Mouse (Mus musculus): ENCODE measurements around the gene Pkd1l2.

Gene Pkd1l2

DNA sequence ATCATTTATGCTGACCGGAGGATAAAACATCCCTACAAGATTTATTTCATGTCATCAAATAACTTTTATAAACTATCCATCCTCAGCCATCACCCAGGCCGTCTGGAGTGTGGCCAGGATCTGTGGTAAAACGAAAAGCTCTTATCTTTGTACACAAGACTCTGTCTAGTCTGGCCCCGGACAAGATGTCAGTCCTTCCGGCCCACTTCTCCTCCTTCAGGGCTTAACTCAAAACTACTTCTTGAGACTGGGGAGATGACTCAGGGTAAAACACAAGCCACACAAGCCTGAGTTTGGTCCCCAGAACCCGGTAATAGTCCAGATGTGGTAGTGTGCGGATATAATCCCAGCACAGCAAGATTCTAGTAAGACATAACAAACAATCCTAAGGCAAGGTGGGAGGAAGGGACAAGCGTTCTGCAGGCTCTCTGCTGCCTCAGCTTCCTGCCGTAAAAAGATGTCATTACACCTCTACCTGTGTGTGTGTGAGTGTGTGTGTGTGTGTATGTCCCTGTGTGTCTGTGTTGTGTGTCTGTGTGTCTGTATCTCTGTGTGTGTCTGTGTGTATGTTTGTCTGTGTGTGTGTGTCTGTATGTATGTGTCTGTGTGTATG lies 804 bp upstream of the Pkd1l2 start:
- DNase-seq: no peak

DNA sequence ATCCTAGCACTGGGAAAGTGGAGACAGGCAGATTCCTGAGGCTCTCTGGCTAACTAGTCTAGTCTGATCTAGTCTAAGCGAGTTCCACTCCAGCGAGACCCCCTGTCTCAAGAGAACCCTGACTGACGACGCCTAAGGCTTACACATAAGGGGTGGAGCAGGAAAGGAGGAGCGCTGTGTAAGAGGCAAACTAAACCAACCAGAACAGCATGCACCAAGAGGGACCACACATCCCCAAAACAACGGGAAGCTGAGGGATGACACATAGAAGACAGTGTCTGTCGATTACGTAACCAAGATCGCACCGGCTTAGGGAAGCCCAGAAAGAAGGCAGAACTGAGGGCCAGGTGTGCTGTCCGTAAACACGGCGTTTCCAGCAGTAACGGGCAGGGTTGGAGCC lies 2.6 kb downstream of the Pkd1l2 start:
- DNase-seq: no peak

DNA sequence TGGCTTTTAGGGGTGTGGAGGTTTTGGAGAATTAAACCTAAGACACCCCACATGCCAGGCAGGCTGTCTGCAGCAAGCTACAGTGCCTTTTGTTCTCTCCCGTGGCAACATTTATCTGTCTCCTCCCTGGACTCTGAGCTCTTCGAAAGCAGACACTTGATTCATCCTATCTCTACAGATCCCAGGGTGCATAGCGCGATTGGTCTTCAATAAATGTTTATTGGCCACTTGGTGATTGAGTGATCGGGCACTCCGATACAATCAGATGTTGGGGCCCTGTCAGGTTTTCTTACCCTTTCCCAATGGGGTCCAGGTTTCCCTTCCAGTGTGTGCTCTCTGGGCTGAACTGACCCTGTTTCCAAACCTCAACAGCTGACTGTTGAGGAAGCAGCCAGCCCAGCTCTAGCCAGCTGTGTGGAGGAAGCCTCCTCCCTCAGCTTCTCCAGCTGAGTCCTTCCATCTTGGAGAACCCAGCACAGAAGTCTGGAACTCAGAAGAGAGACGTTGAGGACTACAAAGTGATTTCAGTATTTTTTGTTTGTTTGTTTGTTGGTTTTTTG lies 3.8 kb downstream of the Pkd1l2 start:
- DNase-seq: no peak

DNA sequence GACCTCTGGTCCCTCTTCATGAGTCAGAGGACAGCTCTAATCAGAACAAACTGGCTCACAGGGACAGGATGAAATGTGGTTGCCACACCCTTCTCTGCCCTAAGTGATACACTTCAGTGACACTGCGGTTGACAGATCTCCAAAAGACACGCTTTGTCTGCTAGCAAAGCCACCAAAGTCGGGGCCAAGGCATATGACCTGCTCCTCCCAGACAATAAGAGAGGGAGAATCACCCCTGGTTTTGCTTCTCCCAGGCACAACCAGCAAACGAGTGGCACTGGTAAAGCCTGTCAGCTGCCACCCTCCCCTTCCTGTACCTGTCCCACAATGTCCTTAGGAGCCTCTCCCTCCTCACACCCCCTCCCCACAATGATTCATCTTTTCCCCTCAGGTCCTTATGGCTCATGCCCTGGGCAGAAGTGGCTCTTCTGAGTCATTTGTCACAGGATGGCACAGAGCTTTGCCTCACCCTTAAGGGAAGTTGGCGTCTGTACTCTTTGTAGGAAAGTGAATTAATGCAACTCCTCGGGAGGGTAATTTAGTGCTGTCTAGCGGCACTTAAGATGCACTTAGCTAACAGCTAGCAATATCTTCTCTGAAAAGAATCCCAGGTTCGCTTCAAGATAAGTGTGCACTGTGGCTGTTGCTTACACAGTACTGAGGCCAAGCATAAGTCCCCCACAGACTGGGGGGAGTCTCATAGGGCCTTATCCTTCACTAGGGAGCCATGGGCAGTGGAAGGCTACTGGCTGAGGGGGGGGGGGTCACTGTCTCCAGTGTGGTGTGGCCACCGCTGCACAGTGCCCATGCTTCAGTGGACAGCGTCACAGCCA lies 7.7 kb downstream of the Pkd1l2 start:
- DNase-seq: no peak

- DNase-seq: peak; percentile 24
These were observed 12.5 kb downstream of the Pkd1l2 start for GRCm38 (mm10) chr8:117069708-117070107.

GRCm38 (mm10) chr8:117068294-117068693 lies 14.0 kb downstream of the Pkd1l2 start:
- DNase-seq: no peak

DNA sequence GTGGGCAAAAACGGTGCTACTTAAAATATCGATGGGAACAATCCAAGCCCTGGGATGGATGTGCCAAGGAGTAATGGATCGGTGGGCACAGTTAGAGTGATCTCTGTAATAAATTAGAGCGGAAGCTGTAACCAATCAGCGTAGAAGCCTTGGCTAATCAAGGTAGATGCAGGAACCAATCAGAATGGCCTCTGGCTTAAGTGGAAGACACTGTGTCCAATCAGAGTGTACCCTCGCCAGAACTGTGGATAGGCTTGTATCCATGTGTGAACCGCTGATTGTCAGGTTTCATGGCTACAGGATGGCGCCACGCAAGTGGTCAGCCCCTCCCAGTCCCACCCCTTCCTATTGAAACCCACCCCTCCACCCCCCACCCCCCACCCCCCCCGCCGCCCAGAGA lies 14.9 kb downstream of the Pkd1l2 start:
- no peak for DNase-seq

DNA sequence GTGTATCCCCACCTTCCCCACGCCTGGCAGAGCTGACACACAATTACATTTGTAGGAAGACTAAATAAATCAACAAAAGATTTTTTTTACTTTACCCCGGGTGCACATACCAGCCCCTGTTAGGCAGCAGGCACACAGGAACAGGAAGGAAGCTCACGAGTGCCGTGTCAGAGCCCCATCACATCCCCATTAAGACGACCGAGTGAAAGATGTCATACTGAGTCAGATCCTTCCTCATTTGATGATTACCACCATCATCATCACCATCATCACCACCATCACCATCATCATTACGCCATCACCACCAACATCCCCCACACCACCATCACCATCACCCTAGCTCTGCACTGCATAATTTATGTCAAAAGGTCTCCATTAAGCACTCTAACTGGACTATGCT lies 15.3 kb downstream of the Pkd1l2 start:
- no peak for DNase-seq

- peak; percentile 45 for DNase-seq
These were observed 20.9 kb downstream of the Pkd1l2 start for GRCm38 (mm10) chr8:117061180-117061880.

DNA sequence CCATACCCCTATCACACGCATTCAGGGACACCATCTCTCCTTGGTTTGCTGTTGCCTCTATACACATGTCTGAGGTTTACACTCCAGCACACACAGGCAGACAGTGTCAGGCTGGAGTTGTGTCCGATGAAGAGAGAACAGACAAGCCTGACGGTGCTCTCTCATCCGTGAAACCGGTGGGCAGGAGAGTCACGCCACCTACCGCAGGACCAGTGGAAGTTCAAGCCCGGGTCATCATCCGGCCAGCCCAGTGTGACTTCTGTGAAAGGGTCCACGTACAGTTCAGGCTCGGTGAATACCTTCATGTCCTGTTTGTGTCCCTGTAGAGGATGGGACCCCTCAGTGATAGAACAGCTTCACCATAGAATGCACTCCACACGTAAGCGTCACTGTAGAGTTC lies 21.9 kb downstream of the Pkd1l2 start:
- DNase-seq: no peak

GRCm38 (mm10) chr8:117059021-117059420 lies 23.2 kb downstream of the Pkd1l2 start:
- no peak for DNase-seq

DNA sequence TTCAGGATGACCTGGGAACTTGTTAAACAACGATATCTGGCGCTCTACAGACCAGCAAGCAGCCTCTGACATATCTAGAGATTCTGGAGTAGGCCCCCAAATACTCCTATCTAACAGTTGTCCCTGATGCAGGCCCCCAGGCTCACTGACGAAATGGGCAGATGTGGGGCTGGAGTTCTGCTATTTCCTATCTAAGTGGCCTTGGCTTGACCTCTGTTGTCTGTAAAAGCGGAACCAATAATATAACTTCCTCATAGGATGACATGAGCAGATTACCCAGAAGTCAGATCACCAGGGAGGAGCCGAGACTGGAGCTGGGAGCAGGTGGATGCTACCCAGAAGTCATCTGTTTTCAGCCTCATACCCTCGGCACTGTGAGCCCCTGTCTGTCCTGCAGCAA lies 27.2 kb downstream of the Pkd1l2 start:
- DNase-seq: no peak

GRCm38 (mm10) chr8:117054146-117054545 lies 28.1 kb downstream of the Pkd1l2 start:
- DNase-seq: no peak

DNA sequence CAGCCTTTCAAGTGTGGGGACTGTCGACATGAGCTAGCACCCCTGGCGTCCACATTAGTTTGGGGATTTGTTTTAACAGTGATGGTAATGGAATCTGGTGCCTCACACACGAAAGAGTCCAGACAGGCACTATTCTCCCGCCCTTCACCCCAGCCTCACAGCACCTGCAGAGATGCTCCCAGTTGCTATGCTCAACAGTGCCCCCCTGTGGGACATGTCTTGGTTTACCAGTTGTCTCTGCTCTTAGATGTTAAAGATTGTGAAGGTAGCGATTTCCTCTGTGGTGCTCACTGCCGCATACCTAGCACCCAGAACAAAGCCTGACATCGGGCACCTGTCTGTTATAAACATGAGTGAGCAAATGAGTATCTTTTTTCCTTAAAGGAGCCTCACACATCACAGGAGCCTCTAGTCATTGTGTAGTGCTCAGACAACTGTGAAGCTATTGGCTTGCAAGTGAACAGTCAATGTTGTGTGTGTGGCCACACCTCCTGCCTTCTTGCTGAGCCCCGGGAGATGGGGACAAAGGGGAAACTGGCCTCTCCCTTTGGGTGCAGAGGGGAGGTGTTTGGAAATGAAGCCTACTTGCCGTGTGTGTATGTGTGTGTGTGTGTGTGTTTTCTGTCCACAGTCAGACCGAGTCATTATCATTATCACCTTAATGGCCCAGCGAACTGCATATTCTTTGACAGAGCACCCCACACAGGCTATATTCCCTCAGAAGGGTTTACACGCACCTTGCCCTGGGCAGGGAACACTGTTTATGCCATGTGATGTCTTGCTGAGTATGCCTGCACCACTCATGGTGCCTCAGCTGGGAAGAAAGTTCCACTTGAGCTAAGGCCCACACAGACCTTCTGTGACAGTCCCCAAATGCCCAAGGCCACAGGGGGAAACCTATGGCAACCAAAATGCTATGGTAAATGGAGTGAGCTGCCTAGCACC lies 28.8 kb downstream of the Pkd1l2 start:
- DNase-seq: peak; percentile 31

DNA sequence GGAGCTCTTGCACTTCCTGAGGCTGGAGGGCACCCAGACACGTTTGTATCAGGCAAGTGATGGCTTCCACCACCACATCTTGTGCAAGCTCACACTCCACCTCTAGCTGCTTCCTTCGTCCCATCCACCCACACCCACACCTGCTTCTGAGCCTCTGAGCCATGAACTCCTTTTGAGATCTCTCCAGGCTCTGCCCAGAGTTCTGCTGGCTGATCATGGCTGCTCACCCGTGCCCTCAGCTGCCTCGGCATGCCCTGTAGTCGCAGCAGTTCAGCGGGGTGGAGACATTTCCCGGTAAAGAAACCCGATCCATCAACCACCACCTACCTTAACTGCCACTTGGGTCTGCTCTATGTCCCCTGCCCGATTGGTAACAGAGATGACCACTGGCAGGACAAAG lies 30.9 kb downstream of the Pkd1l2 start:
- no peak for DNase-seq

GRCm38 (mm10) chr8:117050763-117051162 lies 31.5 kb downstream of the Pkd1l2 start:
- DNase-seq: no peak

GRCm38 (mm10) chr8:117049444-117049843 lies 32.8 kb downstream of the Pkd1l2 start:
- DNase-seq: no peak

DNA sequence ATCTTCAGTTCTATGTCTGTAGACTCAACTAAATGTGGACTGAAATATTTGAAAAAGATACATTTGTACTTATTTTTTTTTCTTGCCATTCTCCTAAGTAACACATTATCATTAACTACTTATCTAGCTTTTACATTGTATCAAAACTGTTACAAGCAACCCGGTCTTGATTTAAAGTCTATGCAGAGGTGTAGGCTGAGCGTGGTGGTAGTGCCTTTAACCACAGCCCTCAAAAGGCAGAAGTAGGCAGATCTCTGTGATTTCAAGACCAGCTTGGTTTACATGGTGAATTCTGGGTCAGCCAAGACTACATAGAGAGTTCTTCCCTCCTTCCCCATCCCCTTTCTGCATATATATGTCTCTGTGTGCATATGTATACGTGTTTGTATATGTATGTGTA lies 38.7 kb downstream of the Pkd1l2 start:
- DNase-seq: no peak

DNA sequence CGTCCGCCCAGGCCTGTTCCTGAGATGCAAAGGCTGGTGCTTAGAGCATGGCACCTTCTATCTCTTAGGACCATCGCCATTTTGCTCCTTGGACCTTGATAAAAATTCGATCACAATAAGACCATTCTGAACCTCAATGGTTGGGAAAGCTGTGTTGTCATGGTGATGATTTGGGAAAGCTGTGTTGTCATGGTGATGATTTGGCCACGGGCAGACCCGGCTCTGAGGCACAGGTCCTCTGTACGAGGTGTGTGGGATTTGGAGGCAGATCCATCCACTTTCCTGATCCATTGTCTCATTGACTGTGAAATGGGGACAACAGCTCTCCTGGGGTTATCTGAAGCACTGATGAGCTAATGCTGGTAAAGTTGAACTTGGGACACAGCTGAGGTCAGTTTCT lies 42.4 kb downstream of the Pkd1l2 start:
- DNase-seq: peak; percentile 16

DNA sequence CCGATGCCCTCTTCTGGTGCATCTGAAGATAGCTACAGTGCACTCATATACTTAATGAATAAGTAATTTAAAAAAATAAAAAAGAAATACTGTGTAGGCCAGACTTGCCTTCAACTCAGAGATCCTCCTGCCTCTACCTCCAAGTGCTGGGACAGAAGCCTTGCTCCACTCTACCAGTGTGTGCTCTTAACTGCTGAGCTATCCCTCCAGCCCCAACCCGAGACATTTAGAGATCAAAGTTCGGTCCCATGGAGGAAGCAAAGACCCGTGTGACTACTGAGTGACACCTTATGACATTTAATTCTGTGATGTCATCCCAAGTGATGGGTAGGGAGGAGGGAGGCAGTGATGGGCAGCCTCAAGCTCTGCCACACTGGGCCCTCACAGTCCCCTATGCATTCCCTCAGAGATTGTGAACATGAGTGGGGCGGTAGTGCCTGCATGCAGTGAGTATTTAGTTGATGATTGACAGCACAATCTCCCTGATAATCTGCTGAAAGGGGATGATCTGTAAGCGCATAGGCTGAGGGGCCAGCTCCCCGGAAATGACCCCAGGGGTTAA lies 44.8 kb downstream of the Pkd1l2 start:
- DNase-seq: no peak

DNA sequence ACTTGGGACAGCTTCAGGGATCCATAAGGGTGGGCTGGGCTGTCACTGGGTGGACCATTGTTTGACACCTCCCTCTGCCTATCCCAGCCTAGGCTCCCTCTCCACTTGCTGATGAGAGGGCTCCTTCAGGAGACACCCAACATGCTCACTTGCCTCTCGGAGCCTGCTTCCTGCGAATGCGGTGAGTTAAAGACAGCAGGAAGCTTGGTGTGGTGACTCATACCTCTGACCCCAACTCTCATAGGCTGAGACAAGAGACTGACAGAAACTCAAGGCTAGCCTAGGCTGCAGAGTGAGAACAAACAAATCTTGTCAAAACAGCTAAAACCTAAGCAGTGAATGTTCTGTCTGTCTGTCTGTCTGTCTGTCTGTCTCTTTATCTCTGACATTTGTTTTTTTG lies 48.9 kb downstream of the Pkd1l2 start:
- DNase-seq: no peak

DNA sequence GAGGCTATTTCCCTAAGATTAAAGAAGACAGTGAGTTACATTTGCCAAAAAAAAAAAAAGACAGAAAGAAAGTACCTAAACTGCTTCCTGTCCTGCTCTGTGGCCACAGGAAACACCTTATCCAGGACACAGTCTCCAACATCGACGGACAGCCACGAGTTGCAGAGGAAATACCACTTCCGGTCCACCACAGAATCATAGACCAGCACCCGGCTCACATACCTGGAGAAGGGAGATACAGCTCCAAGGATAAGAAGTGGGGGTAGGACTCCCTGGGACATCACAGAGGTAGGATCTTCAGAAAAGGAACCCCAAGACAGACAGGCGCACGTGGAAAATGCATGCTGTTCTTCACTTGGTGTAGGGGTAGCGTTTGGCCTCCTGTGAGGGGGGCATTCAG lies 49.6 kb downstream of the Pkd1l2 start:
- DNase-seq: no peak

All from embryo, embryonic 11 days (tissue).